Mouse (Mus musculus) liver, adult 2 months (tissue): ENCODE data around the gene Slc35b3.

Source experiments
- CTCF ChIP-seq: fragments of 200-500 bp; IDR thresholded peaks from 2 replicates; pipeline ENCODE4 v1.5.1; 2011; ENCODE audit warnings: low read depth, low read length, control low read depth
- POLR2A ChIP-seq: fragments of 200-500 bp; IDR thresholded peaks from 2 replicates; pipeline ENCODE4 v1.6.1; 2011; ENCODE audit warnings: low read length, control low read depth; ENCODE audit not compliant: insufficient read depth; ENCODE audit errors: extremely low read depth

- TF ChIP-seq CTCF (no peak), POLR2A (no peak)
These were observed 14.9 kb downstream of the Slc35b3 start for GRCm38 (mm10) chr13:38945767-38946166.
